In the genomic region with DNA sequence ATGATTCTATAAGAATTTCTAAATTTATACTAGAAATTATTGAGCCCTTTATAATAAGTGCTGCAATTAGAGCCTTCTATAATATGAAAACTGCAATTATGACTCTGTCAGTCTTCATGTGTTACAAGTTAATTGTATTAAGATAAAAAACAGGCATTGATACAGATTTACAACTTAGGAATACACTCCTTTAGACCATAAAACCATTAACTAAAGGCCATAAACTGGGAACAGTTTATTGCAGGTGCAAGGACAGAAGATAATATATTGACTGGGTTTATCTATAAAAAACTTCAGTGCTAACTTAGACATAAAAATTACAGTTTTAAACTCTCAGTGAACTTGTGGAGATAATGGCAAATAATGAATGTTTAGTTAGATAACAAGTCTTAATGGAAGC, we compare ENCODE assay signal across 24 mouse cellular contexts. TPM values are rescaled to one million over a fixed set of nuclear protein-coding genes. Genes with fewer than 3 reads are reported as not detected.
"Had no signal": no experiment of that assay in that cellular context is flagged by ENCODE, and none has a peak within 500 bp of the region (broad histone marks: within the 10 kb centered on the region; RNA-seq: fewer than 3 reads in every experiment).

No protein-coding gene starts in this region.

- H3K27ac ChIP-seq: neural tube, embryonic 12.5 days; neural tube, embryonic 13.5 days; neural tube, embryonic 15.5 days; stomach, embryonic 15.5 days; stomach, postnatal 0 days had no signal

- H3K9me3 ChIP-seq: neural tube, embryonic 12.5 days; neural tube, embryonic 13.5 days; neural tube, embryonic 15.5 days; stomach, embryonic 15.5 days had no signal

- H3K36me3 ChIP-seq: neural tube, embryonic 12.5 days; neural tube, embryonic 13.5 days; neural tube, embryonic 15.5 days; stomach, embryonic 15.5 days had no signal

- H3K27me3 ChIP-seq: neural tube, embryonic 12.5 days; neural tube, embryonic 13.5 days; neural tube, embryonic 15.5 days; stomach, embryonic 15.5 days had no signal

- H3K4me3 ChIP-seq: neural tube, embryonic 12.5 days; neural tube, embryonic 13.5 days; neural tube, embryonic 15.5 days; stomach, embryonic 15.5 days had no signal

- DNase-seq: retina, postnatal 1 day; right cerebral cortex, adult 18-20 months; right cerebral cortex, postnatal 14 days; right cerebral cortex, postnatal 25 days; right cerebral cortex, postnatal 4 days; spleen, adult 18-20 months; thymus, adult 18-20 months; thymus, adult 2 months; thymus, postnatal 14 days; thymus, postnatal 25 days; thymus, postnatal 36 days; thymus, postnatal 4 days had no signal

- H3K4me1 ChIP-seq: neural tube, embryonic 15.5 days; stomach, embryonic 15.5 days had no signal

- H3K4me2 ChIP-seq: neural tube, embryonic 12.5 days; neural tube, embryonic 13.5 days; neural tube, embryonic 15.5 days; stomach, embryonic 15.5 days had no signal

- H3K9ac ChIP-seq: neural tube, embryonic 12.5 days; neural tube, embryonic 13.5 days; neural tube, embryonic 15.5 days; stomach, embryonic 15.5 days had no signal

RNA-seq across cellular contexts. Expression of gene Pabpc6, which starts 42.5 kb away (rescaled TPM):
- polyA plus RNA-seq: neural tube, embryonic 12.5 days; neural tube, embryonic 13.5 days; neural tube, embryonic 14.5 days; neural tube, embryonic 15.5 days; small intestine, adult 2 months; spleen, adult 2 months; stomach, embryonic 14.5 days; stomach, embryonic 15.5 days; stomach, embryonic 16.5 days; stomach, postnatal 0 days; thymus, postnatal 0 days; urinary bladder, adult 2 months had no signal
